Mouse (Mus musculus) liver, embryonic 14.5 days (tissue): ENCODE measurements at regions not wholly inside any gene's neighbourhood (a gene's known extent, or its start where the extent isn't known, plus 50 kb on each side); places are given as distances from the start of the nearest gene placed in this dataset.

Experiments
- ATAC-seq: fragments of 200-750 bp; cut with Nextera tagmentation; 2 replicates; pipeline ENCODE4 v1.8.0; 2017; ENCODE audit warnings: moderate number of reproducible peaks, mild to moderate bottlenecking, moderate library complexity; ENCODE audit not compliant: insufficient read depth
- DNase-seq, 3 experiments: peaks; one replicate each; pipeline ENCODE4 v3.0.0-alpha.2; 2012 to 2013; ENCODE audit warnings: low read depth in 3 of 3, low spot score in 3 of 3
- H3K27ac ChIP-seq: fragments of 300-500 bp; sonication (generic); 2 replicates; pipeline ENCODE4 v1.5.1; 2014; ENCODE audit warnings: moderate library complexity, mild to moderate bottlenecking, control low read depth, inconsistent platforms
- H3K27me3 ChIP-seq: fragments of 300-500 bp; sonication (generic); 2 replicates; pipeline ENCODE4 v1.6.1; 2014; ENCODE audit warnings: mild to moderate bottlenecking, low read length, moderate library complexity; ENCODE audit not compliant: control insufficient read depth, insufficient read depth
- H3K36me3 ChIP-seq: fragments of 300-500 bp; sonication (generic); replicated peaks from 2 replicates; pipeline ENCODE4 v1.6.1; 2014; ENCODE audit warnings: low read depth; ENCODE audit not compliant: control insufficient read depth, insufficient read depth
- H3K4me1 ChIP-seq, 2 experiments: fragments of 200-500 bp in 1 of 2; fragments of 300-500 bp in 1 of 2; sonication (generic) in 1 of 2; replicated peaks; 2 replicates each; pipeline ENCODE4 v1.6.1; 2012 to 2014; ENCODE audit warnings: antibody characterized with exemption in 1 of 2, inconsistent platforms in 1 of 2, low read length in 1 of 2; ENCODE audit not compliant: control insufficient read depth in 2 of 2, insufficient read depth in 2 of 2
- H3K4me2 ChIP-seq: fragments of 300-500 bp; sonication (generic); 2 replicates; pipeline ENCODE4 v1.6.1; 2014; ENCODE audit warnings: low read depth, mild to moderate bottlenecking, control low read depth, moderate library complexity
- H3K4me3 ChIP-seq, 2 experiments: fragments of 200-500 bp in 1 of 2; fragments of 300-500 bp in 1 of 2; sonication (generic) in 1 of 2; 2 replicates each; pipeline ENCODE4 v1.5.1; 2012 to 2014; ENCODE audit warnings: low read depth in 2 of 2, low read length in 2 of 2, mild to moderate bottlenecking in 2 of 2, control low read depth in 1 of 2, inconsistent platforms in 1 of 2, moderate library complexity in 1 of 2; ENCODE audit not compliant: insufficient read depth in 1 of 2
- H3K9ac ChIP-seq: fragments of 300-500 bp; sonication (generic); replicated peaks from 2 replicates; pipeline ENCODE4 v1.6.1; 2014; ENCODE audit warnings: mild to moderate bottlenecking, control low read depth, moderate library complexity
- H3K9me3 ChIP-seq: fragments of 300-500 bp; sonication (generic); 2 replicates; pipeline ENCODE4 v1.6.1; 2016; ENCODE audit warnings: low read length, mixed read lengths; ENCODE audit not compliant: control insufficient read depth
- CTCF ChIP-seq: IDR thresholded peaks from 2 replicates; pipeline ENCODE4 v1.5.1; 2016; ENCODE audit warnings: antibody characterized with exemption, low read depth, control low read depth
- EP300 ChIP-seq: IDR thresholded peaks from 2 replicates; pipeline ENCODE4 v1.6.1; 2016; ENCODE audit warnings: antibody characterized with exemption, low read depth
- WGBS: fragments of 180-500 bp; shearing (Covaris S2); extraction: QIAGEN DNeasy Blood & Tissue Kit; methylation state at CpG from one replicate; pipeline ENCODE4 v1.1.7; 2014; ENCODE audit not compliant: insufficient replicate concordance; 5-methylcytosine and 5-hydroxymethylcytosine counted together

GRCm38 (mm10) chr2:72555116-72555515 is 79.2 kb downstream of the Cdca7 start:
- Histone ChIP-seq H3K9me3 (no peaks in the 10 kb centered on the region), H3K27ac (no peak overlapping the region), H3K9ac (no peak overlapping the region), H3K4me2 (no peak overlapping the region), H3K4me1 (no peaks in the 10 kb centered on the region), H3K4me3 (no peak overlapping the region), H3K36me3 (no peaks in the 10 kb centered on the region), H3K27me3 (no peaks in the 10 kb centered on the region)
- DNase-seq (no peak), ATAC-seq (no peak)
- no peak for TF ChIP-seq EP300
- no peak for TF ChIP-seq CTCF
- 79% methylated on average over 4 of the region's 4 CpGs for WGBS

- no peaks in the 10 kb centered on the region for H3K4me1 ChIP-seq
- H3K4me3 ChIP-seq = no peak overlapping the region
- no peak for TF ChIP-seq CTCF
- no peak overlapping the region for H3K9ac ChIP-seq
- 55% methylated on average over 6 of the region's 6 CpGs for WGBS
- H3K27me3 ChIP-seq = no peaks in the 10 kb centered on the region
- H3K27ac ChIP-seq = no peak overlapping the region
- ATAC-seq = no peak
- no peak for DNase-seq
- no peak overlapping the region for H3K4me2 ChIP-seq
- H3K9me3 ChIP-seq = no peaks in the 10 kb centered on the region
- H3K36me3 ChIP-seq = no peaks in the 10 kb centered on the region
Observed at GRCm38 (mm10) chr2:72555556-72555955, 79.6 kb downstream of the Cdca7 start.

- WGBS = 63% methylated on average over 8 of the region's 8 CpGs
- Histone ChIP-seq H3K9me3 (no peaks in the 10 kb centered on the region), H3K4me3 (no peak overlapping the region), H3K9ac (no peak overlapping the region), H3K27me3 (no peaks in the 10 kb centered on the region), H3K27ac (no peak overlapping the region), H3K4me2 (no peak overlapping the region), H3K4me1 (no peaks in the 10 kb centered on the region), H3K36me3 (no peaks in the 10 kb centered on the region)
- no peak for ATAC-seq
- TF ChIP-seq EP300 = no peak
- no peak for TF ChIP-seq CTCF
- no peak for DNase-seq
Observed at GRCm38 (mm10) chr2:72556064-72556821, 80.3 kb downstream of the Cdca7 start.

- ATAC-seq = no peak
- 52% methylated on average over 3 of the region's 3 CpGs for WGBS
- TF ChIP-seq CTCF = no peak
Observed at GRCm38 (mm10) chr2:72557161-72557560, 81.2 kb downstream of the Cdca7 start.

GRCm38 (mm10) chr2:72557565-72558260 is 81.8 kb downstream of the Cdca7 start:
- DNase-seq (no peak), ATAC-seq (no peak)
- Histone ChIP-seq H3K9ac (no peak overlapping the region), H3K4me1 (no peaks in the 10 kb centered on the region), H3K27ac (no peak overlapping the region), H3K9me3 (no peaks in the 10 kb centered on the region), H3K27me3 (no peaks in the 10 kb centered on the region), H3K4me3 (no peak overlapping the region), H3K4me2 (no peak overlapping the region), H3K36me3 (no peaks in the 10 kb centered on the region)
- TF ChIP-seq EP300 = no peak
- no peak for TF ChIP-seq CTCF
- 66% methylated on average over 9 of the region's 9 CpGs for WGBS

More at GRCm38 (mm10) chr2:72557161-72557560, 81.2 kb downstream of the Cdca7 start:
- H3K9me3 ChIP-seq = no peaks in the 10 kb centered on the region
- no peaks in the 10 kb centered on the region for H3K4me1 ChIP-seq
- no peak overlapping the region for H3K27ac ChIP-seq
- H3K4me3 ChIP-seq = no peak overlapping the region
- no peaks in the 10 kb centered on the region for H3K36me3 ChIP-seq
- no peaks in the 10 kb centered on the region for H3K27me3 ChIP-seq
- H3K4me2 ChIP-seq = no peak overlapping the region
- DNase-seq = no peak
- H3K9ac ChIP-seq = no peak overlapping the region
